Mouse (Mus musculus) kidney, postnatal 4 days (tissue): ENCODE measurements at regions not wholly inside any gene's neighbourhood (a gene's known extent, or its start where the extent isn't known, plus 50 kb on each side); places are given as distances from the start of the nearest gene placed in this dataset.

ENCODE experiments used
- DNase-seq, 2 experiments: peaks; one replicate each; pipeline ENCODE4 v3.0.0; 2021; ENCODE audit warnings: mixed read lengths in 2 of 2

DNA sequence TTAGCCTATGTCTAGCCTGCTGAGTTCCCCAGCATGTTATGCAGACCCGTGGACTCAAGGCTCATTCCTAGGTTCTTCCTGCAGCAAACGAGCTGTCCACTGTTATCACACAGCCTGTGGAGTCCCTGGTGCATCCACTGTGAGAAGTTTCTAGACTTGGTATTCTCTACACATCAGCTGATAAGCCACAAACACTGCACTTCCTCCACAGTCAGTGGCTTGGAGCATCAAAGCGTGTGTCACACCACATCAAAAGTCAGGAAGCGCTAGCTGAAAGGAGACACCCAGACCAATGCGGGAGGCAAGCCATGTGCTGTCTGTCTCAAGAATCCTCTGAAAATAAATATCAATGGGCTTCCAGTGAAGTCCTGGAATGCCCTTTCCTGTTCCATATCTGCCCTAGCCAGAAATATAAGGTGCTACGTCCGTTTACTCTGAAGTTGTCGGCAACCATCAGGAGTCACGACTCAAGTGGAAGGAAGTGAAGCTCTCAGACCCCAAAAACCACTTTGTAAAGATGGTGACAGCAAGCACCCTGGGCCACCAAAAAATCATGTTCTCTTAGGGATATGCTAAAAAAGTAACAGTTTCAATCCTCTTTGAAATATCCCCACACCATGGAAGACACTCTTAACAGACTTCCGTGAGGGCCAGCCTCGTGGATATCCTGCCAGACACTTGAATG, 227.7 kb downstream of the Adgrl2 start:
- DNase-seq = peak; percentile 3 to 6

DNA sequence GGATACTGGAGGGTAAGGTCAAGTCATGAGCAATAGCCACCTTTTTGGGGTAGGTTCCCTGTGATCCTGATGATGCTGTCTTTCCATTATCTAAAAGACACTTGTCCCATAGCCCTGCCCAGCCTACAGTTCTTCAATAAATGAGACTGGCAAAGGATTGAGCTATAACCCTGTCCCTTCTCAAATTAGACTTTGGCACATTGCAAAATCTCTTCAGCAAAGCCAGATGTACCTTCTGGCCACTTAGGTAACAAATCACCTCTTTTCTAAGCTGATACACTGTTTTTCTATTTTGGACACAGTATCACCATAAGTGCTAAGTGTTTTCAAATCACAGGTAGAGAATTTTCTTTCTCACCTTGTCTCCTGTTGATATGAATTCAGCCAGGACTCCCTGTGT, 228.8 kb downstream of the Adgrl2 start:
- DNase-seq = no peak

DNA sequence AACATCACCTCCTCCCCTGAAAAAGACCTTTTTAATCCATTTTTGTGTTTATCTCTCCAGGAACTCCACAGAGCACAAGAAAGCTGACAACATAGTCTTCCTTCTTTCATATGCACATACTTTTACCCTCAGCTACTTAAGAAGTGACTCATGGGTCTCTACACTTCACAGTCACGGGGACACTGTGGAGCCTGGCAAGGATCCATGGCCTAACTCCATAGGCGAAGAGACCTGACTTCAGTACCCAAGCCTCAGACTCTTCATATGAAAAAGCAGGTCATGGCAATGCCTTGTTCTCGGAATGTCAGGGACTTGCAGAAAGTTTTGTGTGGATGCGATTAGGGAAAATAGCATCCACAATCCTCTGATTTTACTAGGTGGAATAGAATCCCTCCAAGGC, 230.9 kb downstream of the Adgrl2 start:
- DNase-seq = no peak

DNA sequence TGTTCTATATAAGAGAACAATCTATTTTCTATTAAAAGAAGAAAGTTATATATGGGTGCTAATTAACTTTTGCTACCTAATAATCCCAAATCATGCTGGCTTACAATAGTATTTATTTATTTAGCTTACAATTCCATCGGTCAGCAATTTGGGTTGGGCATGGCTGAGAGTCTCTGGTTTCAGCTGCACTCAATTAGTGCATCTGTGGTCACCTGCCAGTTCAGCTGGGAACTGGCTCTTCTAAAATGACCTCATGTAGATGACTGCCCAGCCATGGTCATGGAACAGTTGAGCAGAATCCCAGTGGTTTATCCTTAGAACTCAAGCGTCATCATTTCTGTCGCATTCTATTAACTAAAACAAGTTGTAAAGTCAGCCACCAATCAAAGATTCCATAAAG, 244.1 kb downstream of the Adgrl2 start:
- no peak for DNase-seq

DNA sequence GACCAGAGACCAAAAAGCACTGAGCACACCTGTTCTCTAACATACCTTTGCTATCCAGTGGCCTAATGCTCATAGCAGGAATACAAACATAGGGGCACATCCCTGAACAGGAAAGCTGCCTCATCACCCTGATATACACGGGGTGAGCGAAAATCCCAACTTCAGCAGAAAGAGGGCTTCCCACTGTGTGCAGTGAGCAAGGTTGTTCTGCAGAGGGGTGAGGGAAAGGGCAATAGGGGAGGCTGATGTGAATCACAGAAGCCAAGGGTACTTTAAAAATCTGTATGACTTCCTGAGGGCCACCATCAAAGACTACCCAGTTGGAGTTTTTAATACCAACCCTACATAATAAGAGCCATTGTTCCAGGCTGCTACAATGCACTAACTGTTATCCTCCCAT, 245.7 kb downstream of the Adgrl2 start:
- DNase-seq = no peak

DNA sequence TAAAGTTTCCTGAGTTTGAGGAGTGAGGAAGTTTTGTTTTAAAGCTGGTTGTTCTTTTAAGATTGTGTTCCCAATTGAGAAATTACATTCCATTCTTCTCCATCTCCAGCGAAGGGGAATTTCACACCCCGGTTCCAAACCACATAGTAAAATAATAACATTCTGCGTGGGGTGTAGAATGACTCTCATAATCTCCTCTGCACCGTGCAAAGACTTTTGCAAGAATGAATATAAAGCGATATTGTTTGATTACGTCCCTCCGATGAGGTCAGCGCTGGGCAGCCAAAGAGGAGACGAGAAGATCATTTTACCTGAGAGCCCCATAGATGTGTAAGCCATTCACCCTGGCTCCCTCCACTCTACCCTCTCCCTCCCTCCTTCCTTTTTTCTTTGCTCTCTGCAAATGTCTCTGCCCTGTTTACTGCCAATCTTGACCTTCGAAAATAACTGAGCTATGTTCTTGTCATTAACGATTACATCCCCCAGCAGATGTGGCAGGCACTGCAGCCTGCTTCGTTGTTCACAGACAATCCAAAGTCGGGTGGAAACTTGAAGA, 256.1 kb downstream of the Adgrl2 start:
- DNase-seq = no peak

DNA sequence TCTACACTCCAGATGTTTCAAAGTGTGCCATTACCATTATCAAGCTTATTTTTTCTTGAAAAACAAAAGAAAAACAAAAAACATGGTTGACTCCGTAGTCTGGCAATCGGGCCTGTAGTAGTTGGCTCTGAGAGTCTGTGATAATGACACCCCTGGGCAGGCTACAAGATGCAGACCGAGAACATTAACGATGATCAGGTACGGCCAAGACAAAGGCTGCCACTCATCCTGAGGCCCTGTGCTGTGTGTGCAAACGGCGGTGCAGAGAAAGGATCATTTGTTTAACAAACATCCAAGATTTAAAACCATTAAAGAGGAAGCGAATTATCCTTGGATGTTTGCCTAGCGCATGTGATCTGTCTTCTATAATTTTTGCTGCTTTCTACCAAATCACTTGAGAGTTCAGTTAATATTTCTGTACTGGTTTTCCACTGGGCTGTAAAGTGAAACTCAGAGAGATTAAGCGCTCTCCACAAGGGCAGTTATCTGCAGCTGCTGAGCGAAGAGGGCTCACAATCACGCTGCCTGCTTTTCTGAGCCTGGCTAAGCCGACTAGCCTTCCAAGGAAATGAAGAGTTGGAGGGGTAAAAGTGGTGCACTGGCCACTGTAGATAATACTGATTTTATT, 257.0 kb downstream of the Adgrl2 start:
- peak; percentile 9 to 19 for DNase-seq

DNA sequence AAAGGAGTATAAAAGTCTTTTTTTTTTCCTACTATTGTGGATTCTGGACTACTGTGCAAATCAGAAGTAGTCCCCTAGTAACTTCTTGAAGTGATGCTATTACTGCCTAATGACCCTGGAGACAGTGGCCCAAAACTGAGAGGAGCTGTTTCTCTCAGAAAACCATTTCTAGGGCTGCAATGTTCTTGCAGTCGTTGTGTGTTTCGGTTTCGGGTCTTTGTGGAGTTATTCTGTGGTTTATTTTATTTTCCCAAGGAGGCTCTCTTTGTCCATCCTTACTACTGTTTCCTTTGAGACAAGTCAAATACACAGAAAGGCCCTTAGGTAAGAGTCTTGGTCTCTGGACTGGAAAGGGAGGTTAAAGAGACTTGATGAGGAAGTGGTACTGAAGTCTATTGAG, 258.9 kb downstream of the Adgrl2 start:
- no peak for DNase-seq

DNA sequence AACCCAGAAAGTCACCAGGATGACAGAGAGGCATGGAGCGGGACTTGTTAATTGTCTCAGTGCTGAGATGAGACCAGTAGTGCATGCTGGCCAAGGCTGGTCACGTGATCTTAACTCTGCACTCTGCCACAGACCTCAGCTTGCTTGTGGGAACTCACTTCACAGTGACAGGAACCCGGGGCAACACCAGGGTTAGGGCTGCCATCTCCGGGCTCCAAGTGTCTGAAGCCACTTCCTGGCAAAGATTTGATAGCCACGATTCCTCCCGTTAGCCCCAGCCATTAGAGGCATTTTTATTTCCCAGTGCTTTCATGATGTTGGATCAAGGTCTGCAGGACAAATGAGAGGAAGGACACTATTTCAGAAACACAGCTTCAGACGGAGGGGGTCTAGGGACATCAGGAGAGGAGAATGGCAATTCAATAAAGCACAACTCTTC, 261.1 kb downstream of the Adgrl2 start:
- peak; percentile 35 to 54 for DNase-seq

DNA sequence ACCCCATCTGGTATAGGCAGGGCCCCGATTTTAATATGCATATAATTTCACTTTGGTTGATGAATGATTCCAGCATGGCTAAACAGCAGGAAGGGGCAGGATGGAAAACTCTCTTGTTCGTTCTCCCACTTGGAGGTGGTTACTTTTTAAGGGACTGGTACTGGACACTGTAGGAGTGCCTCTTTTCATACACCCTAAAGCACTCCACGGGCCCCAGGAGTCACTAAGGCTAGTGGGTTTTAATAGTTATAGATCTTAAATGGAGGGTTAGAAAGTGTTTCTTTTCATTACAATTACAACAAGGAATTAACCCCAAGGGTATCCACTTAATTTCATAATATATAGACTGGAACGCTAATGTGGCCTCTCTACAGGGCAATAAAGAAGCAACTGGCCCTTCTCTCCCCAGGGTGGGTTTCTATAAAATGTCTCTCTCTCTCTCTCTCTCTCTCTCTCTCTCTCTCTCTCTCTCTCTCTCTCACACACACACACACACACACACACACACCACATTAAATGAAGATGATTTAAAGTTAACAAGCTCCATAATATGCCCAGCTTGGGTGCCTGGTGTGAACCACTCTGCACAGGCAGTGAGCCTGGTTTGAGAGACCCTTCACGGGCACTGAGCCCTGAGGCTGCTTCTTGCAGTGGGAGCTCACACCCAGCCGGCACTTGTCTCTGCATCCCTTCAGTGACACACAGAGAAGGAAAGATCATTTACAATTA, 261.7 kb downstream of the Adgrl2 start:
- no peak for DNase-seq

DNA sequence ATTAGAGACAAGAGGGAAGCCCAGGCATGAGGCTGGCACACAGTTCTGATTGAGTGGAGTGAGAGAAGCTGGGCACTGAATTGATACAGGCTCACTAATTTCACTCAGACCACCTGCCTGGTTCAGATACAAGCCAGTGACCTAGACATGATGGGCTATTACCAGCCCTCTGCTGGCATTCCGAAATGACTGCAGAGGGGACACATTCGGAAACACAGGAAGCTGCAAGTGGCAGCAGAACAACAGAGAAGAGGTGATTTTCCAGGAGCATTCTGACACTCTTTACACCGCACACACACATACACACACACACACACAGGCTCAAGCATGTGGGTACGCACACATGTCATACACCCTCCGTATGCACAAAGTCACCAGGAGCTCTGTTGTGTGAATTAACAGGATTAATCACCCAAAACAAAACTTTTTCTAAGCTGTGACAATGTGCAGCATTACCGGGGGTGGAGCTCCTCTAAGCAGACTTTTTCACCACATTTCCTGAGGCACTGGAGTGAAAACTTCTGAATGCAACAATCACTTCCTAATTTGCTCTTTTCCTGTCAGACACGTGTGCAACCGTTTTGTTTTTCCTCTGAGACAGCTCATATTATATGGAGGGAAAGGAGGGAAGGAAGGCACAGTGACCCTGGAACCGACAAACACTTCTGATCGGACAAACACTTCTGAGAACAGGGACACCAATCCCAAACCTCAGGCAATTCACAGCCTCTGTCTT, 263.6 kb downstream of the Adgrl2 start:
- DNase-seq = peak in 1 of 2 experiments; percentile 15

DNA sequence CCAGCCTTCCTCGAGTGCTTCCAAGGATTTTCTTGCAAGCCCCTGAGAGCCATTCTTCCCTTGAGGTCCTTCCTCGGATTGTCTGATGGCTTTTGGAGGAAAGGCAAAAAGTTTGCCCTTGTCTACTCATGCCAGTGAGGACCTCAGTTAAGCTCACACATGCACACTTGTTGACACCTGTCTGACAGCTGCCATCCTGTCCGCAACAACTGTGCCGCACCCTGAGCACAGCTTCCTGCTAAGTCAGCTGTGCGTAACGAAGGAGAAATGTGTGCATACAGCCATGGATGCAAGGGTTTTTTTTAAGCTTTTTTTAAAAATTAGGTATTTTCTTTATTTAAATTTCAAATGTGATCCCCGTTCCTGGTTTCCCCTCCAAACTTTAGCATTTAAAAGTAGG, 293.8 kb downstream of the Adgrl2 start:
- no peak for DNase-seq

DNA sequence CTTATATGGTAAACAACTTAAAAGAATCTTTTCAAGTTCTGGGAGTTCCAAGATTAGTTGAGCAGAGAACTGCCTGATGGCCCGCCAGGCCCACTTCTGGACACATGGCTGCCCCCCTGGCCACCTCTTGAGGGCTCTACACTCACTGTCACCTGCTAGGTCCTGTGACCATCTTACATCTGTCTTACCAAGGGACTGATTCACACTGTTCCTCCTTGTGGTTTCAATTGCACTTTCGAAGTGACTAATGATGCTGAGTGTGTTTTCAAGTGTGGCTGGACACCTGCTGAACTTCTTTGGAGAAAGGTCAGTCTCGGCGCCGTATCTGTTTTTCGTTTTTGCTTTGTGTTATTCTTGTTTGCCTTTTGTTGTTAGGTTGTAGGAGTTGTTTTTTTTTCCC, 294.9 kb downstream of the Adgrl2 start:
- no peak for DNase-seq

DNA sequence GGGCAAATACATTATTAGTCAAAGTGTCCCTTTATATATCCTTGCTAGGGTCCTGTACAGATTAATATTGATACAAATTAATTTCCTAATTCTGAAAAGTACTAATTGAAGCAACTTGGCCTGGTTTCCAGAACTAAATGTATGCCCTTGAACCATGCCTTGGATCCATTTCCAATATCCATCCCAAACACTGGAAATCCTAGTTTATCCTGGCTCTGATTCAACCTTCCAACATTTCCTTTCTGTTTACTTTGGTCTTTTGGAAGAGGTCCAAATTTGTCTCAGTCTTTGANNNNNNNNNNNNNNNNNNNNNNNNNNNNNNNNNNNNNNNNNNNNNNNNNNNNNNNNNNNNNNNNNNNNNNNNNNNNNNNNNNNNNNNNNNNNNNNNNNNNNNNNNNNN, 307.2 kb downstream of the Adgrl2 start:
- DNase-seq = no peak

DNA sequence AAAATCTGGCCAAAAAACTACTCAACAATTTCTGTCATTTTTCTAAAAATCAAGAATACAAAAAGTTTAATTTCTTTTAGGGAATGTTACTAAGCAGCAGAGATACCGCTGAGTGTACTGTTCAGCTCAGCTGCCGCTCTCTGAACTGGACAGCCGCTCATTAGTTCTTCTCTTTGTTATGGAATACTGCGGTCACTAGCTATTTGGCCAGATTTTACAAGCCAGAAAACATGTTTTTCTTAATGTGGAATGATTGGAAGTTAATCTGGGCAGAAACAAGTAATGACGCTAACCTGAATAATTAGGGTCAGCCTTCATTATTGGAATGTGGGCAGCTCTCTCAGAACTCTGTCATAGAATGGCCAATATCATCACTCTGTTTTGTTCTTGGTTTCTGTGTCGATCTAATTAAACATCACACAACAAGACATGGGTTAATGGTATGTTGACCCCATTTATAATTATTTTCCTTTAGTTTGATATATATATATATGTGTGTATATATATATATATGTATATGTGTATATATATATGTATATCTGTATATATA, 307.8 kb downstream of the Adgrl2 start:
- no peak for DNase-seq

DNA sequence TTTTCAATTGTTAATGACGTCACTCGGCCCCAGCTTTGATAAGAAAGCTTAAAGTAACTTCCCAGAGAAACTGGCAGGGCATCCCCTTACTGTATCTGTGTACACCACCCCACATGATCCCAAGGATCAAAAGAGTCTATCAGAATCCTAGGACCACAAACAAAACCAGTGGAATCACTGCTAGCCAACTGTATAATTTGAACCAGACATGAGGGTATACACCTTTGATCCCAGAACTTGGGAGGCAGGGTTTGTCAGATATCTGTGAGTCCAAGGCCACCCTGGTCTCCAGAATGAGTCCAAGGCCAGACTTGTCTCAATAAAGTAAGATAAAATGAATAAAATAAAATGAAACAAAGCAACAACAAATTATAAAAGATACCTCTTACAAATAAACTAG, 309.2 kb downstream of the Adgrl2 start:
- DNase-seq = no peak

DNA sequence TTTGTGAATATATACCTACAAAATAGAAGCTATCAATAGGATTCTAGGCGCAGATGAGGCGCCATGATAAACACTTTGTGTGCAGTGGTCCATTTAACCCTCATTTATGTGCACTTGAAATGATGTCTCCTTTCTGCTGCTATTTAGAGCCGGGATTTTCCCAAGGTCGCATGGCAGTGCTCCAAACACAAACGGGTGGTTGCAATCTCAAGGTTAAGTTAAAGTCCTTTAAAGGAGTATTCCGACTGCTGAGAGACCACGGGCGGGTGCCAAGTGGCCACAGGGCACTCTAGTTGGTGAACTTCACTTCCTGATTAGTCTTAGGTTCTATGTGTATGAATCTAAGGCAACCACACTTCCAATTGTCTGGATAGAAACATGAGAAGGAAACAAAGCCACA, 309.6 kb downstream of the Adgrl2 start:
- DNase-seq = peak; percentile 10 to 35

DNA sequence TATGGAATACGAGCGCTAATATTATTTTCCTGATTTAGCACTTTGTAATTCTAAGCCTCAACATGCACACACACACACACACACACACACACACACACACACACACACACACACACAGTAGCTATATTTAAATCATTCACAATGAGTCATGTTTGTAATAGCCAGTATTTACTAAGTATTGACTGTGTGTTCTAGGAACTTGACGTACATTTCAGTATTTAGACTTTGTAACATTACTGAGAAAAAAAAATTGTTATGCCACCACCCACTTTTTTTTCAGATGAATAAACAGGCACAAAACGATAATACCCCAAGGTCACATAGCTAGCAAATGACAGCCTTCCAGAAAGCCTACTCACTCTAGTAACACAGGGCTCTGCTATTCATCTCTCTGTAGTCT, 310.3 kb downstream of the Adgrl2 start:
- DNase-seq = no peak

DNA sequence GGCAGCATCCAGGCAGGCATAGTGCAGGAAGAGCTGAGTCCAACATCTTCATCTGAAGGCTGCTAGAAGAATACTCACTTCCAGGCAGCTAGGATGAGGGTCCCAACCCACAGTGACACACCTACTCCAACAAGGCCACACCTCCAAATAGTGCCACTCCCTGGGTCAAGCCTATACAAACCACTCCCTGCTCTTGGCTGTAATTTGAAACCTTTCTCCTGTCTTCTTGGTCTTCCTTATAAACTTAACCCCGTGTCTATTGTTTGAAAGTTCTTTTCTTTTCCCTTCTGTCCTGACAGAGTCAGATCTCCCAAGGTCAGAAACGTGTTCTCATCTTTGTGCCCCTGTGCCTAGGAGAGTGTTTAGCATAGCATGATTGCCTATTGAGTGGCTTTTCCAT, 311.2 kb downstream of the Adgrl2 start:
- DNase-seq = no peak

DNA sequence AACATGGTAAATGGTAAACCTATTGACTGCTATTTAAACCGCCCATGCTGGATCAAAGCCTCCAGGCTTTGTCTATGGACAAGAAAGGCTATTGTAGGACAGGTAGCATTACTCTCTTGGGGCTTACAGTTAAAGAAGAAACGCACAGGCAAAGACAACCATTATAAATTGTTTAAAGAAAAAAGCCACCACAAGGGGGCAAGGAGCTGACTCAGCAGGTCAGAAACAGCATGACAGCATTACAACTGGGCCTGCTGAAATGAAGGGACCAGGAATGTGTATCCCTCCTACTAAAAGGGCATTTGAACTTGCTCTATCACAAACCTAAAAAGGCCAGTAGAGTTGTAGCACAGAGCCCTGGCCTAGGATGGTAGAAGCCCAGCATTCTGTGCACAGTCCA, 314.3 kb downstream of the Adgrl2 start:
- DNase-seq = peak in 1 of 2 experiments; percentile 15

DNA sequence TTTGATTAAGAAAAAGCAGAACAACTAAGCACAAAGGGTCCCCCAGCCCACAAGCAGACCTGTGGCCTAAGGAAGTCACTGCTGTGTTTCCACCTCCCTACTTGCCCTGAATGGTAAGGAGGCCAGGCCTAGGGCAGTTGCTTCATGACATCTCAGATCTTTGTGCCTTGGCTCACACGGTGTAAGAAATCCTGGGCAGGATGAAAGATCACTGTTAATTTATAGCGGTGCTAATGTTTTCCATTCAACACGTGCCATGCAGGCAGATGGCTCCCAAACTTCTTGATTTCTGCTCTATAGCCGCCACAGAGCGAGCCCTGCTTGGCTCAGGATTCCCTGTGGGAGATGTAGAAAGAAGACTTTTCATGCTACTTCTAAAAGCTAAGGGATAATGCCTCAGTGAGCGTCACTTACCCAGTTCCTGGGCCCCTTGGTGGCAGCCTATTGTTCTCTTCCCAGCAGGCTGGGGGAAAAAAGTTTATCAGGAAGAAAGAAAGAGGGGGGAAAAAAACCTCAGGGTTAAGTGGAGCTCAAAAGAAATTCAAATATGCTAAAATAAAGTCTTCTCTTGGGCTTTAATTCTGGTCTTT, 327.4 kb downstream of the Adgrl2 start:
- DNase-seq = no peak

DNA sequence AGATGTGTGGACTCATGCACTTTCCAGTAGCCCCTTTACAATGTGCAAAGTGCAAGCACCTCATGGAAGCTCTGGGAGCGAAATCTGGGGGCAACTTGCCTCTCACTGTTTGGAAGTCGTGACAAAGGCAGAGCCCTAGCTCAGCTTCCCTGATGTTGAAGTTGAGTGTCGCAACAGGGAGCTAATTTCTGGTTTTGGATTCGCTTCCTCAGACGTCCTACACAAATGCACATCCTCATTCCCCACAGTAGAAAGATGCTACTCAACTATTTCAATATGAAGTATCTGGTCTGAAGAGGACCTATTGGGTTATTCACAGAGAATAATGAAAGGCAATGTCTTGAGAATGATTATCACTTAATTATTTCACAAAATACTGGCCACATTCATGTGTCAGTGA, 331.3 kb downstream of the Adgrl2 start:
- no peak for DNase-seq
